Mouse (Mus musculus): ENCODE measurements around the gene Ccdc170. TPM values are rescaled to one million over a fixed set of nuclear protein-coding genes. Genes with fewer than 3 reads are reported as not detected.

The Ccdc170 gene
- polyA plus RNA-seq, 1 experiment from 2014 or later = not detected

GRCm38 (mm10) chr10:4570778-4571177 lies 88.5 kb downstream of the Ccdc170 start:
- H3K4me3 ChIP-seq (replicated peaks) = no peak overlapping the region
- H3K36me3 ChIP-seq = no peaks in the 10 kb centered on the region
- no peak for DNase-seq
- 75% methylated on average over 4 of the region's 4 CpGs for WGBS (ENCODE audit: insufficient replicate concordance)
- no peaks in the 10 kb centered on the region for H3K4me1 ChIP-seq (replicated peaks)
- no peak overlapping the region for H3K4me2 ChIP-seq
- no peaks in the 10 kb centered on the region for H3K27me3 ChIP-seq
- H3K27ac ChIP-seq = no peak overlapping the region
- H3K9me3 ChIP-seq (replicated peaks) = no peaks in the 10 kb centered on the region
- H3K9ac ChIP-seq = no peak overlapping the region
- no peak for ATAC-seq (ENCODE audit: low read depth)

GRCm38 (mm10) chr10:4571304-4571703 lies 89.0 kb downstream of the Ccdc170 start:
- H3K9me3 ChIP-seq (replicated peaks) = no peaks in the 10 kb centered on the region
- H3K4me1 ChIP-seq (replicated peaks) = no peaks in the 10 kb centered on the region
- no peak for DNase-seq
- H3K27ac ChIP-seq = no peak overlapping the region
- no peaks in the 10 kb centered on the region for H3K27me3 ChIP-seq
- H3K9ac ChIP-seq = no peak overlapping the region
- H3K4me3 ChIP-seq (replicated peaks) = no peak overlapping the region
- ATAC-seq (ENCODE audit: low read depth) = no peak
- H3K36me3 ChIP-seq = no peaks in the 10 kb centered on the region
- no peak overlapping the region for H3K4me2 ChIP-seq
- WGBS (ENCODE audit: insufficient replicate concordance) = 62% methylated on average over 4 of the region's 4 CpGs

- H3K4me2 ChIP-seq = no peak overlapping the region
- WGBS (ENCODE audit: insufficient replicate concordance) = 66% methylated on average over 5 of the region's 5 CpGs
- no peaks in the 10 kb centered on the region for H3K27me3 ChIP-seq
- DNase-seq (no peak), ATAC-seq (ENCODE audit: low read depth) (no peak)
- H3K36me3 ChIP-seq = no peaks in the 10 kb centered on the region
- no peaks in the 10 kb centered on the region for H3K9me3 ChIP-seq (replicated peaks)
- no peaks in the 10 kb centered on the region for H3K4me1 ChIP-seq (replicated peaks)
- no peak overlapping the region for H3K4me3 ChIP-seq (replicated peaks)
- no peak overlapping the region for H3K9ac ChIP-seq
- no peak overlapping the region for H3K27ac ChIP-seq
These were observed 99.6 kb downstream of the Ccdc170 start for GRCm38 (mm10) chr10:4581905-4582304.

- WGBS (ENCODE audit: insufficient replicate concordance) = 68% methylated on average over 6 of the region's 6 CpGs
- ATAC-seq (ENCODE audit: low read depth) = no peak
- Histone ChIP-seq H3K9me3 (replicated peaks) (no peaks in the 10 kb centered on the region), H3K4me1 (replicated peaks) (no peaks in the 10 kb centered on the region), H3K4me3 (replicated peaks) (no peak overlapping the region), H3K36me3 (no peaks in the 10 kb centered on the region), H3K9ac (no peak overlapping the region), H3K27ac (no peak overlapping the region), H3K4me2 (no peak overlapping the region), H3K27me3 (no peaks in the 10 kb centered on the region)
- no peak for DNase-seq
These were observed 104.4 kb downstream of the Ccdc170 start for GRCm38 (mm10) chr10:4586691-4587090.

GRCm38 (mm10) chr10:4589576-4589975 lies 107.3 kb downstream of the Ccdc170 start:
- Histone ChIP-seq H3K4me3 (replicated peaks) (no peak overlapping the region), H3K27me3 (no peaks in the 10 kb centered on the region), H3K36me3 (no peaks in the 10 kb centered on the region), H3K9me3 (replicated peaks) (no peaks in the 10 kb centered on the region), H3K27ac (no peak overlapping the region), H3K9ac (no peak overlapping the region), H3K4me1 (replicated peaks) (no peaks in the 10 kb centered on the region), H3K4me2 (no peak overlapping the region)
- ATAC-seq (ENCODE audit: low read depth) (no peak), DNase-seq (no peak)
- whole genome bisulfite sequencing (ENCODE audit: insufficient replicate concordance) = 59% methylated on average over 4 of the region's 4 CpGs

- no peaks in the 10 kb centered on the region for H3K9me3 ChIP-seq (replicated peaks)
- 63% methylated on average over 8 of the region's 8 CpGs for WGBS (ENCODE audit: insufficient replicate concordance)
- H3K27me3 ChIP-seq = no peaks in the 10 kb centered on the region
- ATAC-seq (ENCODE audit: low read depth) (no peak), DNase-seq (no peak)
- H3K27ac ChIP-seq = no peak overlapping the region
- H3K9ac ChIP-seq = no peak overlapping the region
- H3K36me3 ChIP-seq = no peaks in the 10 kb centered on the region
- no peaks in the 10 kb centered on the region for H3K4me1 ChIP-seq (replicated peaks)
- H3K4me3 ChIP-seq (replicated peaks) = no peak overlapping the region
- H3K4me2 ChIP-seq = no peak overlapping the region
These were observed 108.7 kb downstream of the Ccdc170 start for GRCm38 (mm10) chr10:4590956-4591355.

GRCm38 (mm10) chr10:4593828-4594227 lies 111.5 kb downstream of the Ccdc170 start:
- H3K9ac ChIP-seq = no peak overlapping the region
- H3K27me3 ChIP-seq = no peaks in the 10 kb centered on the region
- WGBS (ENCODE audit: insufficient replicate concordance) = 42% methylated on average over 4 of the region's 4 CpGs
- H3K27ac ChIP-seq = no peak overlapping the region
- no peak overlapping the region for H3K4me2 ChIP-seq
- ATAC-seq (ENCODE audit: low read depth) (no peak), DNase-seq (no peak)
- no peaks in the 10 kb centered on the region for H3K36me3 ChIP-seq
- H3K4me3 ChIP-seq (replicated peaks) = no peak overlapping the region
- H3K9me3 ChIP-seq (replicated peaks) = no peaks in the 10 kb centered on the region
- no peaks in the 10 kb centered on the region for H3K4me1 ChIP-seq (replicated peaks)

- Histone ChIP-seq H3K27me3 (no peaks in the 10 kb centered on the region), H3K4me1 (replicated peaks) (no peaks in the 10 kb centered on the region), H3K4me3 (replicated peaks) (no peak overlapping the region), H3K9ac (no peak overlapping the region), H3K4me2 (no peak overlapping the region), H3K27ac (no peak overlapping the region), H3K9me3 (replicated peaks) (no peaks in the 10 kb centered on the region), H3K36me3 (no peaks in the 10 kb centered on the region)
- ATAC-seq (ENCODE audit: low read depth) = no peak
- 45% methylated on average over 4 of the region's 4 CpGs for WGBS (ENCODE audit: insufficient replicate concordance)
- no peak for DNase-seq
These were observed 114.9 kb downstream of the Ccdc170 start for GRCm38 (mm10) chr10:4597211-4597610.

- Histone ChIP-seq H3K4me2 (no peak overlapping the region), H3K4me1 (replicated peaks) (no peaks in the 10 kb centered on the region), H3K9ac (no peak overlapping the region), H3K4me3 (replicated peaks) (no peak overlapping the region), H3K36me3 (no peaks in the 10 kb centered on the region), H3K9me3 (replicated peaks) (no peaks in the 10 kb centered on the region), H3K27me3 (no peaks in the 10 kb centered on the region), H3K27ac (no peak overlapping the region)
- DNase-seq (no peak), ATAC-seq (ENCODE audit: low read depth) (no peak)
- WGBS (ENCODE audit: insufficient replicate concordance) = 55% methylated on average over 10 of the region's 10 CpGs
These were observed 116.0 kb downstream of the Ccdc170 start for GRCm38 (mm10) chr10:4598244-4598842.

- no peak for ATAC-seq (ENCODE audit: low read depth)
- Histone ChIP-seq H3K27ac (no peak overlapping the region), H3K9ac (no peak overlapping the region), H3K4me3 (replicated peaks) (no peak overlapping the region), H3K4me2 (no peak overlapping the region), H3K36me3 (no peaks in the 10 kb centered on the region), H3K9me3 (replicated peaks) (no peaks in the 10 kb centered on the region), H3K4me1 (replicated peaks) (no peaks in the 10 kb centered on the region), H3K27me3 (no peaks in the 10 kb centered on the region)
- WGBS (ENCODE audit: insufficient replicate concordance) = 79% methylated on average over 12 of the region's 12 CpGs
- DNase-seq = no peak
These were observed 116.6 kb downstream of the Ccdc170 start for GRCm38 (mm10) chr10:4598916-4599315.

- Histone ChIP-seq H3K9me3 (replicated peaks) (no peaks in the 10 kb centered on the region), H3K4me3 (replicated peaks) (no peak overlapping the region), H3K9ac (no peak overlapping the region), H3K4me1 (replicated peaks) (no peaks in the 10 kb centered on the region), H3K27me3 (no peaks in the 10 kb centered on the region), H3K36me3 (no peaks in the 10 kb centered on the region), H3K4me2 (no peak overlapping the region), H3K27ac (no peak overlapping the region)
- DNase-seq = no peak
- no peak for ATAC-seq (ENCODE audit: low read depth)
- 61% methylated on average over 4 of the region's 4 CpGs for WGBS (ENCODE audit: insufficient replicate concordance)
These were observed 117.3 kb downstream of the Ccdc170 start for GRCm38 (mm10) chr10:4599591-4599990.

- H3K9me3 ChIP-seq (replicated peaks) = no peaks in the 10 kb centered on the region
- H3K27ac ChIP-seq = no peak overlapping the region
- WGBS (ENCODE audit: insufficient replicate concordance) = 39% methylated on average over 2 of the region's 2 CpGs
- H3K4me3 ChIP-seq (replicated peaks) = no peak overlapping the region
- ATAC-seq (ENCODE audit: low read depth) (no peak), DNase-seq (no peak)
- H3K27me3 ChIP-seq = no peaks in the 10 kb centered on the region
- H3K36me3 ChIP-seq = no peaks in the 10 kb centered on the region
- no peak overlapping the region for H3K9ac ChIP-seq
- H3K4me2 ChIP-seq = no peak overlapping the region
- no peaks in the 10 kb centered on the region for H3K4me1 ChIP-seq (replicated peaks)
These were observed 118.6 kb downstream of the Ccdc170 start for GRCm38 (mm10) chr10:4600796-4601474.

Measured in liver, embryonic 13.5 days (tissue).